Mouse (Mus musculus) megakaryocyte, embryonic 14.5 days (primary cell): Measurements from ENCODE around the gene Sh3pxd2a. TPM values are rescaled to one million over a fixed set of nuclear protein-coding genes. Genes with fewer than 3 reads are reported as not detected.

Experiments
- H3K27me3 ChIP-seq: replicated peaks from 2 replicates; pipeline ENCODE3; 2012; ENCODE audit warnings: inconsistent platforms
- H3K36me3 ChIP-seq: replicated peaks from 2 replicates; pipeline ENCODE3; 2012; ENCODE audit warnings: low read length, inconsistent platforms, mixed read lengths
- H3K4me1 ChIP-seq: 2 replicates; pipeline ENCODE4 v1.6.1; 2012; ENCODE audit warnings: inconsistent platforms
- H3K4me3 ChIP-seq: replicated peaks from 2 replicates; pipeline ENCODE3; 2012; ENCODE audit warnings: moderate library complexity, mild to moderate bottlenecking, inconsistent platforms
- H3K9me3 ChIP-seq: 2 replicates; pipeline ENCODE4 v1.6.1; 2012; ENCODE audit warnings: inconsistent platforms
- FLI1 ChIP-seq: IDR thresholded peaks from 2 replicates; pipeline ENCODE4 v1.6.1; 2012; ENCODE audit warnings: low read length, inconsistent platforms, mixed read lengths
- GATA1 ChIP-seq: IDR thresholded peaks from 3 replicates; pipeline ENCODE4 v1.6.1; 2012; ENCODE audit warnings: mixed read lengths, low read length, inconsistent platforms, borderline replicate concordance
- polyA plus RNA-seq: library from polyadenylated mRNA; stranded (reverse); fragments of >175 nt; gene quantifications from 2 replicates; pipeline ENCODE4 v1.2.3, GENCODE M21; 2012; ENCODE audit warnings: low replicate concordance; ENCODE audit not compliant: insufficient read depth

Gene Sh3pxd2a
- polyA plus RNA-seq, 1 experiment, result 0.21 TPM

DNA sequence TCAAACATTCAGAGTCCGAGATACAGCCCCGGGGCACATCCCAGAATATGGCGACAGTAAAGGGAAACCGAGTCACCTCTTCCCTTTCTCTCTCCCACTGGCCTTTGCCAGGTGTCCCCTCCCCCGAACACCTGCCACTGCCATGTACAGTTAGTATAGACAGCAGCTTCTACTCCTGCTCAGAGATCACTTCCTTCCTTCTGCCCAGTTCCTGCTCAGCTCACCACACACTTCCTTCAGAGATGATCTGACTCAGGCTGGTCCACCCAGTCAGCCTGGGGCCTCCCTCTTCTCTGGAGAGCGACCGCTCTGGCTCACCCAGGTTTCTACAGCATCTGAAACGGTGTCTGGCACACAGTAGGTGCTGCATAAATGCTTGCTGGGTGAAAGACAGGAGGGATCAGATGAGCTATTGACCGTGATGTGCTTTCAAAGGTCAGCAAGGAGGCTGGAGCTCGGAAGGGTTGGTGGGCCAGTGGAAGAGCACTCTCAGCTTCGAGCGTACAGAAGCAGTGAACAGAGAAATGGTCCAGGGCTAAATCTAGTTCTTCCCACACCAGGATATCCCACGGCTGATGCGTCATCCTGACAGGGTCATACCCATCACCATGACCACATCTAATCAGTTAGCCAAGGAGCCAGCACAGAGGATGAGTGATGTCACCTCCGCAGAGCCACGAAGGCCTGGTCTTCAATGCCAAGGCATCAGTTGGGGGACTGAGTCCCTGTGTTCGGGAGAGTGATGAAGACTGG lies 22.5 kb downstream of the Sh3pxd2a start:
- TF ChIP-seq FLI1 (no peak), GATA1 (no peak)
- H3K27me3 ChIP-seq, result peaks cover 48% of the 10 kb centered on the region
- H3K36me3 ChIP-seq, result no peaks in the 10 kb centered on the region
- H3K4me1 ChIP-seq, result peaks cover 10% of the 10 kb centered on the region
- no peaks in the 10 kb centered on the region for H3K9me3 ChIP-seq
- no peak overlapping the region for H3K4me3 ChIP-seq

DNA sequence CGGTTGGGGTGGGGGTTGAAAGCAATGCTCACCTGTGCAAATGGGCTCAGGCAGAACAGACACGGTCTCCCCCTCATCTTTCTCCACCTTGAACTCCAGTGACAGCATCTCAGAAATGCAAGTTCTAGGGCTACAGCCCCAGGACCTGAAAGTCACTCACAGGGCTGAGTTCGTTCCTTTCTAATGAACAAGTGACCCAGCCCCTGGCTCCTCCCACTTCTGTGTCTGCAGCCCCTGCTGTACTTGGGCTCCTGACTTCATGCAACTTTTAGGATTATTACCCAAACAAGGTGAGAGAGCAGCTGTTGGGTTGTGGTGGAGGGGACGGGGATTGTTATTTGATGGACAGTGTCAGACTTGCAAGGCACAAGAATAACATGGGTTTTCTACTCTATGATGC lies 23.2 kb downstream of the Sh3pxd2a start:
- no peaks in the 10 kb centered on the region for H3K9me3 ChIP-seq
- H3K36me3 ChIP-seq, result no peaks in the 10 kb centered on the region
- no peak overlapping the region for H3K4me3 ChIP-seq
- H3K27me3 ChIP-seq, result peaks cover 45% of the 10 kb centered on the region
- H3K4me1 ChIP-seq, result peaks cover 10% of the 10 kb centered on the region
- TF ChIP-seq GATA1 (no peak), FLI1 (no peak)

DNA sequence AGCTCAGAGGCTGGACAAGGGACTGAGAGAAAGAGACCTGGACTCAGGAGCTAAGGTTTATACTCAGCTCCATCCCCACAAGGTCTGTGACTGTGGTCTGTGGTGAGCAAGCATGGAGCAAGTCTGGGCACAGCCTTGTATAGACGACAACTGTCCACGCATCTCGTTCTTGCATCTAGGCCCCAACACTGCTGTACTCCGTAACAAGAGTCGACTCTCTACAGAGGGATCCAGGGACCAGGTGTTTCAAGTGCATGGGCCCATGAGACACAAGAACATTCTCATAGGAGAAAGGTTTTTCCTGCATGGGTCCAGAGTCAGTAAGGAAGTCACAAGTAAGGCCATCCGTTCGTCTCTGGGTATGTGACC lies 23.8 kb downstream of the Sh3pxd2a start:
- TF ChIP-seq GATA1 (no peak), FLI1 (no peak)
- Histone ChIP-seq H3K4me1 (peaks cover 10% of the 10 kb centered on the region), H3K9me3 (no peaks in the 10 kb centered on the region), H3K27me3 (peaks cover 41% of the 10 kb centered on the region), H3K4me3 (no peak overlapping the region), H3K36me3 (no peaks in the 10 kb centered on the region)

DNA sequence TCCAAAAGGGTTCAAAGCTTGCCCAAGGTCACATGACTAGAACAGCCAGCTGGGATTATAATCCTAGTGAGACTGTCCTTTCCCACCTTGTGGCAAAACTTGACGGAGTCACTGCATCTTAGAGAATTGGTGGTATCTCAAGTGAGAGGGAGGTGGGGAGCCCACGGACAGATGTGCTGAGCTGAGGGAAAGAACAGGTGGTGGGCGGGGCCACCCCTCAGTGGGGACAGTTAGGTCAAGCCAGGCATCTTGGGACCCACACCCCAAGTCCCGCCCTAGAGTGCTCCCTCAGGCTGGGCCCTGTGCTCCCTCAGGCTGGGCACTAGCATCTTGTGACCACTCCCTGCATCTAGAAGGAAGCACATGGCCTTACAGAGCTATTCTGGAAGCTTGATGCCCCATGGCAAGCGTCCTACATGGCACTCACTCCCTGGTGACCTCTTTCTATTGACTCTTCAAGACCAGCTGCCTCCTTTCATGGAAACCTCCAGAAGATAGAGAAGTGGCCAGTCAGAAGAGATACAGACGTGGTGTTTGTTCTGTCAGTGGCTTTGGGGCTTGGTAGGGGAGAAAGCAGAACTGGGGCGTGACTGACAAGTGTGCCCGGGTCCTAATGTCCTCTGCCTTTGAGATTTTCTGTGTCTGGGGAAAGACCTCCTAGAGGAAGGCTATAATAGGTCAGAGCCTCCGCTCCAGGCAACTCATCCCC lies 24.3 kb downstream of the Sh3pxd2a start:
- Histone ChIP-seq H3K4me3 (no peak overlapping the region), H3K27me3 (peaks cover 41% of the 10 kb centered on the region), H3K36me3 (no peaks in the 10 kb centered on the region), H3K9me3 (no peaks in the 10 kb centered on the region), H3K4me1 (peaks cover 10% of the 10 kb centered on the region)
- TF ChIP-seq GATA1, result no peak
- no peak for TF ChIP-seq FLI1

DNA sequence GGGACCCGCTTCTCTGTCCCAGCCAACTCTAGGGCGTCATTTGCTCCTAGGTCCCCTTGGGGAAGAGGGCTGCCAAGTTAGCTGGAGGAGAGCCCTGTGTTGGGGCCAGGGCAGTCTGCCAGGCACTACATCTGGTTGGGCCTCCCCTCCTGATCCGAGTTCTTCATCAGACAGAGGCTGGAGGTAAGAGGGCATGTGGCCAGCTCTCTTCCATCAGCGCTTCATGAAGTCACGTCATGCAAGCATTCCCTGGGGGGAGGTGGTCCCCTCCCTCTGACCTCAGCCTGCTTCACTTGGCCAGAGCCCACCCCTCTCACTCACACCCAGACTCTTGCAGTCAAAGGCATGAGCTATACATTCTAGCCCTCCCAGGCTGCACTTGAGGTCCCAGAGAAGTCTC lies 25.8 kb downstream of the Sh3pxd2a start:
- no peak overlapping the region for H3K4me3 ChIP-seq
- H3K36me3 ChIP-seq, result no peaks in the 10 kb centered on the region
- peaks cover 39% of the 10 kb centered on the region for H3K27me3 ChIP-seq
- no peaks in the 10 kb centered on the region for H3K9me3 ChIP-seq
- no peak for TF ChIP-seq FLI1
- no peak for TF ChIP-seq GATA1
- H3K4me1 ChIP-seq, result peaks cover 10% of the 10 kb centered on the region

DNA sequence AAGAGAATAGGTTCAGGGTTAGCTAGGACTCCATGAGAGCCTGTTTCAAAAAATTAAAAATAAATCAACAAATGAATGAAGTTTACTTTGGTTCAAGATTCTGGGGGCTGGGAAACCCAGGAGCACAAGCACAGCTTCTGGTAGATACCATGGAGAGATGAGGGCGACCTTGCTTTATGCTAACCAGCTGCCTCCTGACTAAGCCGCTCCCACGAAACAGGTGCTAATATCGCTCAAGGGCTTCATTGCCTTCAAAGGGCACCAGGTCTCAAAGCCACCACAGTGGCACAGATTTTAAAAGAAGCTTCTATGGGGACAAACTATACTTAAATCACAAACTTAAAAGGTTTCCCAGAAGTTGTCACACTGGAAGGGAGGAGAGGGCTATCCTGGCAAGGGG lies 27.2 kb downstream of the Sh3pxd2a start:
- TF ChIP-seq FLI1 (no peak), GATA1 (no peak)
- Histone ChIP-seq H3K9me3 (no peaks in the 10 kb centered on the region), H3K4me1 (peaks cover 9% of the 10 kb centered on the region)

DNA sequence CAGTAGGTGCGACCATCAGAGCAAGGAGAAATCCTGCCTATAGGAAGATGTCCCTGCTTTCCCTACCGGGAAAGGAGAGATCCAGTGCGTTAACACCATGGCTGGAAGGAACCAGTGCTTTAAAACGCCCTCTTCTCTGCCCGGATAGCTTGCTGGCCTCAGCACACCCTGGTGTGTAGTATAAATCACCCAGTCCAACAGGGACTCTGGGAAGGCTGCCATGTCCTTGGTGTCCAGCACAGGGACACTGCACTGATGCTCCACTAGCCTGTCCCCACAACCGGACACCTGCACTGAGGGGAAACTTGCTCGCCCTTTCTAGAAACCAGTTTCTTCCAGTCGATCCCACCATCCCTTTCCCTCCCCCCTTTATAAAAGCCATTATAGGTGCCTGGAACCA lies 28.0 kb downstream of the Sh3pxd2a start:
- Histone ChIP-seq H3K27me3 (peaks cover 31% of the 10 kb centered on the region), H3K4me3 (no peak overlapping the region), H3K36me3 (no peaks in the 10 kb centered on the region), H3K4me1 (peaks cover under 1% of the 10 kb centered on the region; the same call in 1 of the 2 replicates), H3K9me3 (no peaks in the 10 kb centered on the region)
- TF ChIP-seq GATA1 (no peak), FLI1 (no peak)

More for the DNA sequence above, 27.2 kb downstream of the Sh3pxd2a start:
- H3K27me3 ChIP-seq, result peaks cover 32% of the 10 kb centered on the region
- H3K36me3 ChIP-seq, result no peaks in the 10 kb centered on the region
- no peak overlapping the region for H3K4me3 ChIP-seq

DNA sequence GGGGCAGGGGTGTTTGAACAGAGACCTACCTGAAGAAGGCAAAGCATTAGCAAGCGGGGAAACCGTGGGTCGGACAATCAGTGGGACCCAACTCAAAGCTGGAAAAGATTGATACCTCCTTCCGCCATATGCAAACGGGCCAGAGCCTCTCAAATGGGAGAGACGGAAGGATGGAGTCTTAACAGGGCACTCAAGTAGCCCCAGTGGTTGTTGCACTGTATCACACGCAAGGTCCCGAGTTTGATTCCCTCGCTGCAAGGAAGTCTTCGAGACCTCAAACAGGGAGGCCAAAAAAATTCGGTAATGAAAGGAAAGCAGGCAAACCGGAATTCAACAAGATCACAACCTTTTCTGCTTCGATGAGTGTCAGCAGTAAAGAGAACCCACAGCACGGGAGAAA lies 29.5 kb downstream of the Sh3pxd2a start:
- no peaks in the 10 kb centered on the region for H3K36me3 ChIP-seq
- TF ChIP-seq GATA1 (no peak), FLI1 (no peak)
- H3K4me1 ChIP-seq, result no peaks in the 10 kb centered on the region

DNA sequence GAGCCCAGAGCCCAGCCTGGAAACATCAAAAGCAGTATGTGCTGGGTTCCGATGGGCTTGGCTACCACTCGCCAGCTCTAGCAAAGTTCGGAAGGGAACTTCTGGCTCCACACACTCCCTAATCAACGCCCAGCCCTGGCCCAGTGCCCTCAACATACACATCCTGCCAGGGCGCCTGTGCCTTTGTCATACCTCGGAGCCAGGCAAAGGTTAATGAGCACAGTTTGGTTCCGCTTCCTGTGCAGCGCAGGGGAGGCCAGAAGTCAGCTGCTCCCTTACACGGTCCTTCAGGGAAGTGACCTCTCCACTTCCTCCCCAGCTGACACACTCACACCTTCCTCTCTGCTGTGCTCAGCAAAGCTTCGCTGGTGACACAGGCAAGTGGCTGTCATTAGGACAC lies 31.9 kb downstream of the Sh3pxd2a start:
- Histone ChIP-seq H3K4me3 (no peak overlapping the region), H3K9me3 (no peaks in the 10 kb centered on the region), H3K36me3 (no peaks in the 10 kb centered on the region), H3K27me3 (peaks cover 32% of the 10 kb centered on the region), H3K4me1 (no peaks in the 10 kb centered on the region)
- no peak for TF ChIP-seq FLI1

More for the DNA sequence above, 29.5 kb downstream of the Sh3pxd2a start:
- Histone ChIP-seq H3K27me3 (peaks cover 32% of the 10 kb centered on the region), H3K4me3 (no peak overlapping the region), H3K9me3 (no peaks in the 10 kb centered on the region)

DNA sequence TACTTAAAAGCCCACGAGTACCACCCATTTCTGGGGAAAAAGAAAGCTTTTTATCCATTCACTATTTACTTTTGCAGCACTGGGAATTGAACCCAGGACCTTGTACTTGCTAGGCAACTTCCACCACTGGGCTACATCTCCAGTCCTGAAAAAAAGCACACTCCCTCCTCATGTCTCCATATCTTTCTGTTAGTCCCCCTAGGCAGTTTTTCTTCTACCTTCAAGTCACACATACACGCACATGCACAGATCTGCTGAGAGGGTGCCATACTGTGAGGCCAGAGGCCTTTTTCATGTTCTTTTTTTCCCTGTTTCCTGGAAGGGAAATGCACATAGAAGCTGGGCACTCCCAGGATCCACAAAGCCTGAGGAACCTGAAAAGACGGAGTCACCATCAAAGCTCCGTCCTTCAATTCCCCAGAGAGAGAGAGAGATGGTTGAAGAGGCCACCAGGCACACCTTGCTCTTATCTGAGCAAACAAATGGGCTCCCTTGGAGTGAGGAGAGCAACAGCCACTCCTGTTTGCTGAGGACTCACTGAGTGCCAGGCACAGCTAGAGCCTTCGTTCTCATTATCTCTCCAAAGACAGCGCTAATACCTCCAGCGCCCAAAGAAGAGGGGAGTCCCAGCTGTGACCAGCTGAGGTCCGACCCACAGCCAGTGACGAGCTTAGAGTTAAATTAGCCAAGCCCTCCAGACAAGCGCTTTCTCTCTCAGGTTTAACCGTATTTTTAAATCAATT lies 32.8 kb downstream of the Sh3pxd2a start:
- no peaks in the 10 kb centered on the region for H3K4me1 ChIP-seq
- no peaks in the 10 kb centered on the region for H3K36me3 ChIP-seq
- no peaks in the 10 kb centered on the region for H3K9me3 ChIP-seq
- H3K4me3 ChIP-seq, result no peak overlapping the region
- peaks cover 31% of the 10 kb centered on the region for H3K27me3 ChIP-seq
- TF ChIP-seq FLI1, result no peak
- no peak for TF ChIP-seq GATA1
